Mouse (Mus musculus): ENCODE results near the gene Kat6b. TPM values are rescaled to one million over a fixed set of nuclear protein-coding genes. Genes with fewer than 3 reads are reported as not detected.
"Not testable (repeated sequence)": the region's sequence is repeated elsewhere in the genome, so short reads cannot be mapped to it uniquely, and the experiment has no call there.

The Kat6b gene
- total RNA-seq (2021), result 10 to 100 TPM; 60.3 to 62.0 TPM
- long read RNA-seq, partial matches to known transcripts, result 0 of 4 reads
- long read RNA-seq, other reads (novel, unspliced or antisense), result 4 of 4 reads

DNA sequence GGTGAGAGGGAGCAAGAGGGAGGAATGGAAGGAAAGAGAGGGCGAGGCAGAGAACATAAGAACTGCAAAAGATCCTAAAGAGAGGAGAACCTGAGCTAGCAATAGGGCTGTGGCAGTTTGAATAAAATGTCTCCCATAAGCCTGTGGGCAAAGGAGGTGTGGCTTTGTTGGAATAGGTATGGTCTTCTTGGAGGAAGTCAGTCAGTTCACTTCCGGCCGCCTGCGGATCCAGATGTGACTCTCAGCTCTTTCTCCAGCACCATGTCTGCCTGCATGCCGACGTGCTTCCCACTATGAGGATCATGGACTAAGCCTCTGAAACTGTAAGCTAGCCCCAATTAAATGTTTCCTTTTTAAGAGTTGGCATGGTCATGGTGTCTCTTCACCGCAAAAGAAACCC lies at the start of gene Kat6b:
Gene Kat6b (plus strand): TSS at position 204 of the 400 bp plus-strand sequence.
- DNase-seq (ENCODE audit: low spot score in 2 of 2), result no peak

- no peak for DNase-seq (ENCODE audit: low spot score in 2 of 2)
These were observed 47.8 kb upstream of the Kat6b start for GRCm38 (mm10) chr14:21433415-21433814.

GRCm38 (mm10) chr14:21433995-21434394 lies 47.2 kb upstream of the Kat6b start:
- no peak for DNase-seq (ENCODE audit: low spot score in 2 of 2)

GRCm38 (mm10) chr14:21434686-21435085 lies 46.5 kb upstream of the Kat6b start:
- DNase-seq (ENCODE audit: low spot score in 2 of 2), result no peak

GRCm38 (mm10) chr14:21439785-21440184 lies 41.4 kb upstream of the Kat6b start:
- no peak for DNase-seq (ENCODE audit: low spot score in 2 of 2)

DNA sequence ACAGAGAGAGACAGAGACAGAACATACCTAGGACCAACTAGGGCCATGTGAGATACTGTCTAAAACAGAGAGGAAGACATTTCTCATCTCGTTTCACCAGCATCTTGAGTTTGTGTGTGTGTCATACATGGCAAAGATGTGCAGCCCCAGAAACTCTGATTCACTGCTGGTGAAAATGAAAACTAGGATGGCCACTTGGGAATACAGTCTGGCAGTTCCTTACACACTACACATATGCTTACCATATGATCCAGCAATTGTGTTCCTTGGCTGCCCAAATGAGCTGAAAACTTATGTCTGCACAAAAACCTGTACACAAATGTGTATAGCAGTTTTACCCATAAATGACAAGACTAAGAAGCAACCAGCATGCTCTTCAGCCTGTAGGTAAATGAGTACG lies 40.7 kb upstream of the Kat6b start:
- DNase-seq (ENCODE audit: low spot score in 2 of 2), result no peak

- DNase-seq (ENCODE audit: low spot score in 2 of 2), result no peak
These were observed 39.3 kb upstream of the Kat6b start for GRCm38 (mm10) chr14:21441772-21442533.

DNA sequence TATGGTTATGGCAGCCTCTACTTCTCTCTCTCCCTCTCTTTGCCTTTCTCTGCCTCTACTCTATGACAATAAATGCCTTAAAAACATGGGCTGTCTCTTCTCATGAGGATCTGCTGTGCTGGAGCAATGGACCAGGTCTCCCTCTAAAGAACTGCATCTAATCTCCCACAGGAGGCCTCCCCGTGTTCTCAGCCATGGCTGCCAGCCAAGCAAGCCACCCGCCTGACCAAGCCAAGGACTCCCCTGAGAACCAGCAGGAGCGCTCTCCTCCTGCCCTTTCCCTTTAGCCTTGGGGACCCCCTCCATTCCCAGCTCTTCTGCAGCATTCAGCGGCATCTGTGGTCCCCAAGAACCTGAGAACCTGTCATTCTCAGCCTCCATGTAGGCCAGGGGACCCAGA lies 28.7 kb upstream of the Kat6b start:
- no peak for DNase-seq (ENCODE audit: low spot score in 2 of 2)

DNA sequence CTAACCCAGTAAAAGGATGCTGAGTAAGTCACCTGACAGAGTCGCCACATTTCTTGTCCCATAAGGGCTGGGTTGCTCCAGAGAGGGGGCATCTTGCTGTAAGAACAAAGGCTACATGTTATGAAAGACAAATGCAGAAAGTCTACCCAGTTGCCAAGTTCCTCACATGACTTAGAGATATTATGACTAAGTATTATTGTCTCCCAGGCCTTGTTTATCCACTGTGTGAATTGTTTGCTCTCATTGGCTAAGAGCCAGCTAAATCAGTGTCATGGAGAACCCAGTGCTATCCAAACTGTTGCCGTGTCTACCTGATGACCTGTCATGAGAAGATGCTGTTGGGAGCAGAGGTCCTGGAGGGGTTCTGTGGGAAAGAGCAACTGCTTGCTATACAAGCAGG lies 27.3 kb upstream of the Kat6b start:
- DNase-seq (ENCODE audit: low spot score in 2 of 2), result no peak

- no peak for DNase-seq (ENCODE audit: low spot score in 2 of 2)
These were observed 25.4 kb upstream of the Kat6b start for GRCm38 (mm10) chr14:21455654-21456350.

GRCm38 (mm10) chr14:21456526-21456925 lies 24.7 kb upstream of the Kat6b start:
- DNase-seq (ENCODE audit: low spot score in 2 of 2), result no peak

- DNase-seq (ENCODE audit: low spot score in 2 of 2), result no peak
These were observed 23.4 kb upstream of the Kat6b start for GRCm38 (mm10) chr14:21457876-21458275.

DNA sequence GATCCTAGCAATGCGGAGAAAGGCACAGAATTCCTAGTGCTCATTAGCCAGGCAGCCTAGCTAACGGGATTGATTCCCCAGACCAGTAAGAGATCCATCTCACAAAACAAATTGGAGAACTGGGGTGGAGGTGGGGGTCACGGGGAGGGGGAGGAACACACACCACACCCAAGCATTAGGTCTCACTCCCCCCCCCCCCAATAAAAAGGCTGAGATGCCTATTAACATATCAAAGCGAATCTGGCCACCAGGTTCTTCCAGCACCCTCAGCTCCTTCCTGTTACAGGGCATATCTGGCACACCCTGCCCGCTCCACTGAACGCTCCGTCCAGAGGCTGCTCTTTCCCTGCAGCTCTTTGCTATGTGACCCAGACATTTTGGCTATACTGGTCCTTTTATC lies 22.5 kb upstream of the Kat6b start:
- no peak for DNase-seq (ENCODE audit: low spot score in 2 of 2)

GRCm38 (mm10) chr14:21459163-21459562 lies 22.1 kb upstream of the Kat6b start:
- DNase-seq (ENCODE audit: low spot score in 2 of 2), result no peak

DNA sequence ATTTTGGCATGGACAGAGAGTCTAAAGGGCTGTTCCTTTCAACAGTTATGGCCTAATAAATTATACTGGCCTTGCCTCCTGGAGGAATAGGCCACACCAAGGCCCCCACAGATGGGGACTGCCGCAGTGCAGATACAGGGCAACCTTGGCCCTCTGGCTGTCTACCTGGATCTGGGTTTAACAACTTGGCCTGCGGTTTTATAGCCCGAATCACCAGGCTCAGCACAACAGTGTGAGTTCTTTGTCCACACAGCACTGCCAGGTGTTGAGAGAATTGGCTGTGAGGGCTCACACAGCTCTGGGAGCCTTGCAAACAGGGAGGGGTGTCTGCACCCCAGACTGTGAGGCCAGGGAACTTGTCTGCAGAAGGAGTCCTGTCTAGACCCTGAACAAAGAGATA lies 18.8 kb upstream of the Kat6b start:
- DNase-seq (ENCODE audit: low spot score in 2 of 2), result no peak

- no peak for DNase-seq (ENCODE audit: low spot score in 2 of 2)
These were observed 18.0 kb upstream of the Kat6b start for GRCm38 (mm10) chr14:21463117-21463712.

DNA sequence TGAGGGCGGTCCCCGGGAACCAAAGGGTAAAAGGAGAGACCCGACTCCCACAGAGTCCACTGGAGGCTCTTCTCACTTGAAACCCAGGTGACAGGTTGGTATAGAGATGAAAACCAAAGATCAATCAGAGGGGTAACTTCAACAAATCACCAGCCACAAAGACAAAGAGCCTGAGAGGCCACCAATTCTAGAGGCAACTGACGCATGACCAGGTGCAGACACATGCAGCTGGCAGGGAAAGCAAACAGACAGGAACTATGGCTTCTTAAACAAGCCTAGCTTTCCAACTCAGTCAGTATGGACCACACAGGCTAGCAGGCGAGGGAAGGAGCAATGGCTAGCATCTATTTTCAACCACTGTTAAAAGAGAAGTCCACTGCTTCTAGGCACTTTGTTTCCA lies 10.8 kb upstream of the Kat6b start:
- no peak for DNase-seq (ENCODE audit: low spot score in 2 of 2)

DNA sequence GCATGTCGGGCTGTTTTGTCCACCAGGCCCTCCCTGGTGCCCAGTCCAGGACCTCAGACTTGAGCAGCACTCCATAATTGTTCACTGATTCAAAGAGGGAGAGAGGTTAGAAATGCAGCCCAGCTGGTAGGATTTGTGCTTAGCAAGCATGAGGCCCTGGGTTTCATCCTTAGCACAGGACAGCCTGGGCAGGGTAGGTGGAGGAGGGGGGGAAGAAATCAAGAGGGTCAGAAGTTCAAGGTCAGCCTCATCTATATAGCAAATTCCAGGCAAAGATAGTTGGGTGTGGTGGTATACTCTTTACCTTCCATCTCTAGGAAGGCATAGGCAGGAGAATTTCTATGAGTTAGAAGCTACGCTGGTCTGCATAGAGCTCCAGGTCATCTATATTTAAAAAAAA lies 9.3 kb upstream of the Kat6b start:
- DNase-seq (ENCODE audit: low spot score in 2 of 2), result no peak

GRCm38 (mm10) chr14:21474593-21475132 lies 6.6 kb upstream of the Kat6b start:
- DNase-seq (ENCODE audit: low spot score in 2 of 2), result not testable (repeated sequence)

- no peak for DNase-seq (ENCODE audit: low spot score in 2 of 2)
These were observed 4.1 kb upstream of the Kat6b start for GRCm38 (mm10) chr14:21477181-21477580.

DNA sequence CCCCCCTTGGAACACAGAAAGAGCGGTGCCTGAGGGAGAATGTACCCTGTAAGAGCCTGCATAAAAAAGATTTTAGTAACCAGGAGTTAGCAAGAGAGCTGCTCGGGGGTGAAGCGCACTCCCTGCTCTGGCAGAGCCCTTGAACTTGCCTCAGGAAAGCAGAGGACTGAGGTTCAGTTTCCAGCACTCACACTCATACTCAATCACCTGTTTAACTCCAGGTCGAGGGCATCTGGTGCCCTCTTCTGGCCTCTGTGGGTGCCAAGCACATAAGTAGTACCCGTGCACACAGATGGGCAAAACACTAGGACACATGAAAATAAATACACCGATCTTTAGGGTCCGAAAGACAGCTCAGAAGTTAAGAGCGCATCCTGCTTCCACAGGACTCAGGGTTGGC lies 1.7 kb upstream of the Kat6b start:
- DNase-seq (ENCODE audit: low spot score in 2 of 2), result no peak

DNA sequence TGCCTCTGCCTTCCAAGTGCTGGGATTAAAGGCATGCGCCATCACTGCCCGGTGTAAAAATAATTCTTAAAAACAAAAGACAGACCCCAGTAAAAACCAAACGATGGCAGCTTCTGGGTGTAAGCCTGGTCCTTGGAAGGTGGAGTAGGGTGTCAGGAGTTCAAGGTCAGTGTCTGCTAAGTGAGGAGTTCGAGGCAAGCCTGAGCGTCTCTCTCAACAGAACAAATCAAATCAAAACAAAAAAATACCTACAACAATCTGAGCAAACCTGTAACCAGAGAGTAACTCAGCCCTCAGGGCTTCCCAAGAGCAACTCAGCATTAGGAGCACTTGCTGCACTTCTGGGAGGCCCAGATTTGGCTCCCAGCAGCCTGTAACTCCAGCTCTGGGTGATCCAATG lies 1.0 kb upstream of the Kat6b start:
- DNase-seq (ENCODE audit: low spot score in 2 of 2), result no peak
